Mouse (Mus musculus) olfactory bulb, adult 2 months (tissue): ENCODE results near the gene Zfp119a.
"Not testable (repeated sequence)": the region's sequence is repeated elsewhere in the genome, so short reads cannot be mapped to it uniquely, and the experiment has no call there.

Experiments
- CTCF ChIP-seq: fragments of 200-500 bp; IDR thresholded peaks from 2 replicates; pipeline ENCODE4 v1.5.1; 2012; ENCODE audit warnings: low read depth, mild to moderate bottlenecking, low read length, moderate library complexity; ENCODE audit not compliant: insufficient read depth
- POLR2A ChIP-seq: fragments of 200-500 bp; IDR thresholded peaks from 2 replicates; pipeline ENCODE4 v1.6.1; 2012; ENCODE audit warnings: mild to moderate bottlenecking, low read depth, low read length, moderate library complexity; ENCODE audit not compliant: insufficient read depth

GRCm38 (mm10) chr17:55878636-55879369 lies at the start of gene Zfp119a:
- not testable (repeated sequence) for TF ChIP-seq CTCF
- TF ChIP-seq POLR2A, result peak; percentile 66; the same call in 1 of the 2 replicates
